Mouse (Mus musculus) left cerebral cortex, adult 2 months (tissue): ENCODE results near the gene Rbm28. TPM values are rescaled to one million over a fixed set of nuclear protein-coding genes. Genes with fewer than 3 reads are reported as not detected.

Experiments
- DNase-seq, 2 experiments: peaks; one replicate each; pipeline ENCODE4 v3.0.0; 2021 to 2022; ENCODE audit warnings: low spot score in 2 of 2, mixed read lengths in 1 of 2; ENCODE audit errors: extremely low spot score in 1 of 2
- H3K27ac ChIP-seq: fragments of 200-600 bp; 2 replicates; pipeline ENCODE4 v1.8.1; 2022
- H3K4me3 ChIP-seq: fragments of 200-600 bp; 2 replicates; pipeline ENCODE4 v1.8.1; 2022
- CTCF ChIP-seq: fragments of 200-600 bp; IDR thresholded peaks from 2 replicates; pipeline ENCODE4 v1.8.1; 2022; ENCODE audit warnings: antibody characterized with exemption, mild to moderate bottlenecking, moderate library complexity
- intact Hi-C: fragments of 180-260 bp; cut with DNase I; formaldehyde crosslinking; loops from one replicate; pipeline ENCODE4 v1.15.1; 2025
- microRNA-seq, 2 experiments: library from miRNA; unstranded; fragments of <30 nt; microRNA quantifications; one replicate each; pipeline ENCODE4 v1.2.0; 2021
- total RNA-seq, 2 experiments: library from RNA; stranded (reverse); gene quantifications; 2 replicates each; pipeline ENCODE4 v1.2.3; 2021

Gene Rbm28
- total RNA-seq, 2 experiments from 2014 or later, result 51.0 to 52.3 TPM

DNA sequence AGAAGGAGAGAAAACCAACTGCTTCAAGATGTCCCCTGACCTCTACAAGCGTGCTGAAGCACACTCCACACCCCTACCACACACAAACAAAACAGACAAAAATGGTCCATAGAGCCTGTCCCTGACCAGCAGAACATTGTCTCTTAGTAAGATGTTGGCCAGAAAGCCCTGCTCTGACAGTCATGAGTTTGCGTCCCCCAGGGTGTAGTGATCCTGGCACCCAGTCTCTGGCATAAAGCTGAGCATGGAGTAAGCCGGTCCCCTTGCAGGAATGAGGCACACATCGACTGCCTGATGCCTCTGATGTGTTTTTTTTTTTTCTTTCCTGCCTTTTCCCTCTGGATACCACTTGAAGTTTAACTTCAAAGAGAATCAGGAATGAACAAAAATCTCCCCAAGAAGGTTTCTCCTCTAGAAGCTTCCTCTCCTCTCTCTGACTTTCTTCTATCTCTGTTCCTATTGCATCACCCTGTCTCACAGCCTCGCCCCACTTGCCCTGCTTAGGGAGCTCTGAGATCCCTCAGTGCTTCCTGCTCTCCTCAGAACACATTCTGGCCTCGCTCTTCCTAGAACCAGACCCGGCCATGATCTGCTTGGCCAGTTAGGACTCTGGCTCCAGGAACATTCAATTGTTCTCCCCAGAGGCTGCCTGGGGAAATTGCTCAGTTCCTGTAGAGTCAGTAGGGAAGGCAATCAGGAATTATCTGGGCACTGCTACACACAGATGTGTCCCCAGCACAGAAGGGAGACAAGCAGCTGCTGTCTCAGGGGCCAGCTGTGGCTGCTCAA lies 76.7 kb downstream of the Rbm28 start:
- TF ChIP-seq CTCF, result no peak
- DNase-seq, result no peak
- intact Hi-C loops, result no loop called here
- Histone ChIP-seq H3K4me3 (no peak overlapping the region), H3K27ac (no peak overlapping the region)

DNA sequence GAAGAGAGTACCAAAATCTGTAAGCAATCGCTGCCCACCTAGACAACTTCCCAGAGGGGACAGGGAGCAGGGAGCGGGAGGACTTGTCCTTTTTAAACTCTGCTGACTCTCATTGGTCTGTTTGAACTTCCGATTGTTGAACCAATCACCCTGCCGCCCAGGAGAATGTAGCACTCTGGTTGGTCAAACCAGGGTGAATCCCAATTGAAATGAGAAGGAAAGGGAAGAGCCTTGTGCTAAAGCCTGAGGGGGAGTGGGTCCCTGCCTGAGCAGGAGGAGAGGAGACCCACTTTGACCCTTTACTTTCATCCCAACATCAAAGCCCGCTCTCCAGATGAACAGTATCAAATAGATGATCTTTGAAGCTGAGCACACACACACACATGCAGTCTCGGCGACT lies 80.4 kb downstream of the Rbm28 start:
- no peak overlapping the region for H3K4me3 ChIP-seq
- TF ChIP-seq CTCF, result no peak
- no peak for DNase-seq
- H3K27ac ChIP-seq, result no peak overlapping the region
- intact Hi-C loops, result no loop called here

GRCm38 (mm10) chr6:29082776-29083354 lies 81.9 kb downstream of the Rbm28 start:
- intact Hi-C loops, result no loop called here
- no peak; the same call in 1 of the 2 replicates for TF ChIP-seq CTCF
- DNase-seq, result no peak
- Histone ChIP-seq H3K27ac (no peak overlapping the region), H3K4me3 (no peak overlapping the region)

- intact Hi-C loops, result no loop called here
- Histone ChIP-seq H3K27ac (no peak overlapping the region), H3K4me3 (no peak overlapping the region)
- DNase-seq, result no peak
- TF ChIP-seq CTCF, result no peak
Measured at GRCm38 (mm10) chr6:29081826-29082363, 82.9 kb downstream of the Rbm28 start.

- intact Hi-C loops, result no loop called here
- no peak for TF ChIP-seq CTCF
- peak; percentile 54 to 57 for DNase-seq
- H3K27ac ChIP-seq, result peak overlapping the region; percentile 28; the same call in 1 of the 2 replicates
- no peak overlapping the region for H3K4me3 ChIP-seq
Measured at GRCm38 (mm10) chr6:29079291-29079690, 85.5 kb downstream of the Rbm28 start.

- DNase-seq, result no peak
- intact Hi-C loops, result no loop called here
- Histone ChIP-seq H3K4me3 (no peak overlapping the region), H3K27ac (no peak overlapping the region)
- no peak for TF ChIP-seq CTCF
Measured at GRCm38 (mm10) chr6:29074133-29074469, 90.7 kb downstream of the Rbm28 start.

Small RNAs within 50 kb of the gene (microRNA-seq; reads per million reads assigned to microRNA genes)
- gene Gm24303, result 0 reads per million in 2 experiments

Other genes starting within 250 kb of the Rbm28 start
- gene Lep, start 104.8 kb downstream of the Rbm28 start, total RNA-seq, result not detected
- 1 to 10 TPM; 2.5 to 2.9 TPM for gene Prrt4, start 14.6 kb upstream of the Rbm28 start, total RNA-seq
- 10 to 100 TPM; 57.1 to 62.7 TPM for gene Impdh1, start 51.4 kb upstream of the Rbm28 start, total RNA-seq
- gene Hilpda, start 107.5 kb upstream of the Rbm28 start, total RNA-seq, result 1 to 10 TPM; 8.0 to 9.1 TPM
- under 1 TPM; 0.38 to 0.72 TPM for gene Fam71f2, start 114.6 kb upstream of the Rbm28 start, total RNA-seq
- gene Fam71f1, start 154.1 kb upstream of the Rbm28 start, total RNA-seq, result not detected
- gene Calu, start 183.1 kb upstream of the Rbm28 start, total RNA-seq, result 10 to 100 TPM; 59.5 to 65.2 TPM
- under 1 TPM in 1 of 2 experiments, not detected in 1; 0.16 TPM for gene Opn1sw, start 223.5 kb upstream of the Rbm28 start, total RNA-seq
- gene Ccdc136, start 231.3 kb upstream of the Rbm28 start, total RNA-seq, result 100 to 1,000 TPM; 104 to 105 TPM